Mouse (Mus musculus): ENCODE measurements around the gene Mrpl38.

The Mrpl38 gene

GRCm38 (mm10) chr11:116117241-116117640 is 21.4 kb downstream of the Mrpl38 start:
- in situ Hi-C loops (cut with MboI; ENCODE audit: unreplicated experiment in 2 of 2) = no loop called here

- in situ Hi-C loops (cut with MboI; ENCODE audit: unreplicated experiment in 2 of 2) = no loop called here
Observed at GRCm38 (mm10) chr11:116111611-116112203, 27.0 kb downstream of the Mrpl38 start.

- in situ Hi-C loops (cut with MboI; ENCODE audit: unreplicated experiment in 2 of 2) = no loop called here
Observed at GRCm38 (mm10) chr11:116111067-116111466, 27.6 kb downstream of the Mrpl38 start.

GRCm38 (mm10) chr11:116110540-116110939 is 28.1 kb downstream of the Mrpl38 start:
- in situ Hi-C loops (cut with MboI; ENCODE audit: unreplicated experiment in 2 of 2) = no loop called here

GRCm38 (mm10) chr11:116110131-116110530 is 28.5 kb downstream of the Mrpl38 start:
- in situ Hi-C loops (cut with MboI; ENCODE audit: unreplicated experiment in 2 of 2) = no loop called here

- in situ Hi-C loops (cut with MboI; ENCODE audit: unreplicated experiment in 2 of 2) = no loop called here
Observed at GRCm38 (mm10) chr11:116109441-116110081, 29.1 kb downstream of the Mrpl38 start.

GRCm38 (mm10) chr11:116108464-116109137 is 30.1 kb downstream of the Mrpl38 start:
- in situ Hi-C loops (cut with MboI; ENCODE audit: unreplicated experiment in 2 of 2) = no loop called here

GRCm38 (mm10) chr11:116107777-116108285 is 30.8 kb downstream of the Mrpl38 start:
- in situ Hi-C loops (cut with MboI; ENCODE audit: unreplicated experiment in 2 of 2) = no loop called here

- in situ Hi-C loops (cut with MboI; ENCODE audit: unreplicated experiment in 2 of 2) = no loop called here
Observed at GRCm38 (mm10) chr11:116106963-116107776, 31.5 kb downstream of the Mrpl38 start.

GRCm38 (mm10) chr11:116106154-116106962 is 32.3 kb downstream of the Mrpl38 start:
- in situ Hi-C loops (cut with MboI; ENCODE audit: unreplicated experiment in 2 of 2) = no loop called here

GRCm38 (mm10) chr11:116105065-116105464 is 33.6 kb downstream of the Mrpl38 start:
- in situ Hi-C loops (cut with MboI; ENCODE audit: unreplicated experiment in 2 of 2) = no loop called here

- in situ Hi-C loops (cut with MboI; ENCODE audit: unreplicated experiment in 2 of 2) = no loop called here
Observed at GRCm38 (mm10) chr11:116104006-116104646, 34.5 kb downstream of the Mrpl38 start.

GRCm38 (mm10) chr11:116103572-116103971 is 35.1 kb downstream of the Mrpl38 start:
- in situ Hi-C loops (cut with MboI; ENCODE audit: unreplicated experiment in 2 of 2) = no loop called here

- in situ Hi-C loops (cut with MboI; ENCODE audit: unreplicated experiment in 2 of 2) = no loop called here
Observed at GRCm38 (mm10) chr11:116102472-116102871, 36.2 kb downstream of the Mrpl38 start.

- in situ Hi-C loops (cut with MboI; ENCODE audit: unreplicated experiment in 2 of 2) = no loop called here
Observed at GRCm38 (mm10) chr11:116101931-116102381, 36.7 kb downstream of the Mrpl38 start.

- in situ Hi-C loops (cut with MboI; ENCODE audit: unreplicated experiment in 2 of 2) = no loop called here
Observed at GRCm38 (mm10) chr11:116100839-116101238, 37.8 kb downstream of the Mrpl38 start.

- in situ Hi-C loops (cut with MboI; ENCODE audit: unreplicated experiment in 2 of 2) = no loop called here
Observed at GRCm38 (mm10) chr11:116100385-116100784, 38.3 kb downstream of the Mrpl38 start.

GRCm38 (mm10) chr11:116099462-116099861 is 39.2 kb downstream of the Mrpl38 start:
- in situ Hi-C loops (cut with MboI; ENCODE audit: unreplicated experiment in 2 of 2) = no loop called here

- in situ Hi-C loops (cut with MboI; ENCODE audit: unreplicated experiment in 2 of 2) = no loop called here
Observed at GRCm38 (mm10) chr11:116098711-116099460, 39.8 kb downstream of the Mrpl38 start.
